Mouse (Mus musculus) 3134 (cell line): ENCODE results near the gene Atg4c.

ENCODE experiments used
- DNase-seq: peaks from one replicate; pipeline ENCODE4 v3.0.0-alpha.2; 2011; ENCODE audit warnings: low spot score; ENCODE audit not compliant: insufficient read length; ENCODE audit errors: extremely low read depth

Atg4c gene

GRCm38 (mm10) chr4:99252957-99253356, 59.2 kb downstream of the Atg4c start:
- no peak for DNase-seq

- DNase-seq, result no peak
Observed at GRCm38 (mm10) chr4:99263191-99263590, 69.5 kb downstream of the Atg4c start.

DNA sequence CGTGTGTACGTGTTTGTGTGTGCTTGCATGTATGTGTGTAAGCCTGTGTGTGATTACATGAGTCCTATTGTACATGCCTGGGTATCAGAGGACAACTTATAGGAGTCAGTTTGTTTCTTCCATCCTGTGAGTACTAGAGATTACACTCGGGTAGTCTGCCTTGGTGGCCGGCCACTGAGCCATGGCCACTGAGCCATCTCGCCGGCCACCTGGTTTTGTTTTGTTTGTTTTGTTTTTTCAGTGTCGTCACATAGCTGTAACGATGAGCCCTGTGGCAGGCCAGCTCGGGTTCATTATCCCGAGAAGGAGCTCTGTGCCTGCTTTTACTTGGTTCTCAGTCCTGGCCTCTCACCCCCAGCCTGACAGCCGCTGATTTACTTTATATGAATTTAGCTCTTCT, 69.9 kb downstream of the Atg4c start:
- DNase-seq, result no peak

- DNase-seq, result no peak
Observed at GRCm38 (mm10) chr4:99266843-99267445, 73.2 kb downstream of the Atg4c start.

GRCm38 (mm10) chr4:99272860-99273259, 79.1 kb downstream of the Atg4c start:
- no peak for DNase-seq

DNA sequence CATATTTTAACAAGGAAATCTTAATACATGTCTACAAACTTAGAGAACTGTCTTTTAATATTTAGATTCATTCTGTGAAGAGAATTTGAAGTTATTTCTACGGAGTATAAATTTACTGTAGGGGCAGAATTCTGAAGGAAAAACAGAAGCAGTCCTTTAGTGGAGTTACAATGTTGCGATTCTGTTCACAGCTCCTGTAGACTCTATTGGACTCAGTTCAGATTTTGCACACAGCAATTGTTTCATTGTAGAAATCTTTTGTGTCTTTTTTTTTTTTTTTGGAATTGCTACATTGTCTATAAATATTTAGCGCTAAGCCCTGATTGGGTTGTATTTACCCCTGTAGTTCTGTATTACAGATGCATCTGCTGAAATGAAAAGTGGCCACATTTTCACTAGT, 79.7 kb downstream of the Atg4c start:
- no peak for DNase-seq

DNA sequence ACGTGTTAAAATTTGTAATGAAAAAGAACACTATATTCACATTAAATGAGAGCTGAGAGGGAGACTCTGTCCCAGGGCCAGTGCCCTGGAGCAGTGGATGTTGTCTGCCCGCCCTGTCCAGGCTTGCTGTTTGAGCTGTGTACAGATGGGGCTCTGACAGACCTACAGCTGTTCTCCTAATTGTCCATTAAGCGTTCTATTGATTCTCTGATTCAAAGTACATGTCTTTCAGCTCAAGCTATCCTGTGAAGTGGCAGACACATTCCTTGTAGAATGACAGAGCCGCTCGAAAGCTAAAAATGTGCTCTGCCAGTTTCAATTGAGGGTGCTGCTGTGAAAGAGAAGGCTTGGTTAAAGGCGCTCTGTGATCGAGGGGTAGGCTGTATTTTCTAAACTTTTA, 80.2 kb downstream of the Atg4c start:
- no peak for DNase-seq

- DNase-seq, result no peak
Observed at GRCm38 (mm10) chr4:99278876-99279275, 85.1 kb downstream of the Atg4c start.

DNA sequence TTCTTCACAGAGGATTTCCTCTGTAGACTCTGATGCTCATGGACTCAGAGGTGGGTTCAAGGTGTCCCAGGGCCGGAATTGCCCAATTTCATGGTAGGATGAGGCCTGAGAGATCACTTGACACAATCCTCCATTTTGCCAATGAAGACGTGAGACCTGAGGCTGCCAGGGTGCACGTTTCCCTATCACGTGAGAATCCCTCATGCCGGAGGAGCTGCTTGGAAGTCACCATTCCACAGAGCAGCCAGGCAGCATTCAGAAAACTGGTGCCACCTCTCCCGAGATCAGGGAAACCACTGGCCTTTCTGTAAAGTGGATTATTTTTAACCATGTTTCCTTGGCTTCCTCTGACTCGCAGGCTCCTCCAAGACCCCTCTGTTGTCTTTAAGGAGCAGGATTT, 88.0 kb downstream of the Atg4c start:
- DNase-seq, result no peak

GRCm38 (mm10) chr4:99289286-99289685, 95.6 kb downstream of the Atg4c start:
- no peak for DNase-seq

- DNase-seq, result no peak
Observed at GRCm38 (mm10) chr4:99298676-99299075, 104.9 kb downstream of the Atg4c start.

GRCm38 (mm10) chr4:99304793-99305192, 111.1 kb downstream of the Atg4c start:
- no peak for DNase-seq
